Mouse (Mus musculus): Measurements from ENCODE around the gene Psmg4. TPM values are rescaled to one million over a fixed set of nuclear protein-coding genes. Genes with fewer than 3 reads are reported as not detected.

The Psmg4 gene
- polyA plus RNA-seq, 1 experiment, result 27.5 TPM

GRCm38 (mm10) chr13:34133326-34134071 lies 29.3 kb upstream of the Psmg4 start:
- TF ChIP-seq GATA1 (IDR thresholded peaks at IDR 0.05; ENCODE audit: low read length), result no peak

GRCm38 (mm10) chr13:34134276-34134675 lies 28.5 kb upstream of the Psmg4 start:
- no peak for TF ChIP-seq GATA1 (IDR thresholded peaks at IDR 0.05; ENCODE audit: low read length)

GRCm38 (mm10) chr13:34136605-34137004 lies 26.2 kb upstream of the Psmg4 start:
- TF ChIP-seq GATA1 (IDR thresholded peaks at IDR 0.05; ENCODE audit: low read length), result no peak

GRCm38 (mm10) chr13:34143389-34143788 lies 19.4 kb upstream of the Psmg4 start:
- TF ChIP-seq GATA1 (IDR thresholded peaks at IDR 0.05; ENCODE audit: low read length), result no peak

DNA sequence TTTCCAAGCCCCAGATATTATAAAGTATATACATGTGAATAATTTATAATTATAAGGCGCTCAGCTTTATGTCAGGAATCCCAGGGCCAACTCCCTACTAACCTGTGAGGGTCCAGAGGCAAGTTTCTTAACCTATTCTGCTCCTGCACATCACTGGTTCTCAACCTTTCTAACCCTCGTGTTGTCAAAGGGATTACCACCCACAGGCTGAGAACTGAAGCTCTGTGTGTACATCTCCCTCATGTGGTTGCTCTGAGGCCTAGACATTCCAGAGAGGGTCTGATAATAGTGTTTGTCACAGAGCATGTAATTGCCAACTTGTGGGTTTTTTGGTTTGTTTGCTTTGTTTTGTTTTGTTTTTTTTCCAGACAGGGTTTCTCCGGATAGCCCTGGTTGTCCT lies 15.8 kb upstream of the Psmg4 start:
- no peak for TF ChIP-seq GATA1 (IDR thresholded peaks at IDR 0.05; ENCODE audit: low read length)

- no peak for TF ChIP-seq GATA1 (IDR thresholded peaks at IDR 0.05; ENCODE audit: low read length)
Observed at GRCm38 (mm10) chr13:34148181-34148580, 14.6 kb upstream of the Psmg4 start.

DNA sequence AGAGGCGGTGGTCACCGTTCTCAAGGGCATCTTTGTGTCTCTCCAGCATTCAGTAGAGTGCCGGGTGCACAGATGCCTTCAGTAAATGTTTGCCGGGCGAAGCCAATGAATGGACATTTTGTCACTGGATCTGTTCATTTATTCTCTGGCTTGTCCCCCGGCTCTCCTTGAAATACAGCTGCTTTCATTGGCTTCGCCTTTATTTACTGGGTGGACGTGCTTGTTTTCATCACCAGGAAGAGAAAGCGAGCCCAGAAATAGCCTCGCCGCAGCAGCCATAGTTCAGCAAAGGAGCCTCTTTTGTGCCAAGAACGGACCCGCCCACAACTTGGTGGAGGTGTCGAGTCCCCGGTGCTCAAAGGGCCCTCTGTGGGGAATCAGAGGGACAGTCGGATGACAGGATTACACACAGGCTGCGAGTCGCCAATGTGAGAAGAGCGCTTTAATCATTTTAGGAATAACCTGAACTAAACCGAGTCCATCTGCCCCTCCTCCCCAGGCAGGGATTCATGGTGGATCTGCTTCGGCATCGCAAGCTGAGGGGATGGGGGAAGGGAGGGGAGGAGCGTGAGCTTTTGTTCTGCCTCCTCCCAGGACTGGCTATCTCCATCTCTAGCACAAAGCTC lies 13.9 kb upstream of the Psmg4 start:
- TF ChIP-seq GATA1 (IDR thresholded peaks at IDR 0.05; ENCODE audit: low read length), result no peak

- no peak for TF ChIP-seq GATA1 (IDR thresholded peaks at IDR 0.05; ENCODE audit: low read length)
Observed at GRCm38 (mm10) chr13:34149463-34150176, 13.1 kb upstream of the Psmg4 start.

GRCm38 (mm10) chr13:34150271-34151027 lies 12.3 kb upstream of the Psmg4 start:
- no peak for TF ChIP-seq GATA1 (IDR thresholded peaks at IDR 0.05; ENCODE audit: low read length)

DNA sequence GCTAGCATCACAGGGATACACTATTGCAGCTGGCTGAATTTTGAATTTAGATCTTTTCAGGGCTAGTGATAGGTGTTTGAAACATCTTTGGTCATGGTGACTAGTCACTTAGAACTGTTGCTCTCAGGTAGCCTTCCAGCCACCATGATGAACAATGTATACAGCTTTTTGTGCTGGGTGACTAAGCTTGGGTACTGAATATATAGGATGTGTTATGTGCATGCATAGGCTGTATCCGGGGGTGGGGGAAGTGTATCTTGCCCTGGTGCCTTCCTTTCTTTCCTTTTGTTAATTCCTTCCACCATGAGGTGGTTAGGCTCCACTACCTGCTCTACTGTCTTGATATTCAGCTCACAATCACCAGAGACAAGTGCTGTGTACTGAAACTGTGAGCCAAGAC lies 11.3 kb upstream of the Psmg4 start:
- no peak for TF ChIP-seq GATA1 (IDR thresholded peaks at IDR 0.05; ENCODE audit: low read length)

DNA sequence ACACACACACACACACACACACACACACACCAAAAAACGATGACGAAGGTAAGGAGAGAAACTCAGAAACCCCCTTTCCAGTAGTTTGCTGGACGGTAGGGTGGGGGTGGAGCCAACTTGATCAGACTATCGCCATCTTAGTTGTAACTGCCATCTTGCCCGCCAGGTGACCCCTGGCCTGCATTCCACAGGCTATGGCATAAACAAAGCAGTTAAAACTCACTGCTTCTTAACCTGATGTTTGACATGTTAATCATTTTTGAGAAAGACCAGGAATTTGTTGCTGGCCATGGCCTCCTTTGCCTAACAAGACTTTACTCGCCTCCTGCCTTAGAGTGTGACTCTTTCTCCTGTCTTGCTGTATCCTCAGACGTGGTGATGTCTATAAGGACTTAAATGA lies 10.1 kb upstream of the Psmg4 start:
- TF ChIP-seq GATA1 (IDR thresholded peaks at IDR 0.05; ENCODE audit: low read length), result no peak

GRCm38 (mm10) chr13:34153254-34154011 lies 9.3 kb upstream of the Psmg4 start:
- TF ChIP-seq GATA1 (IDR thresholded peaks at IDR 0.05; ENCODE audit: low read length), result no peak

- no peak for TF ChIP-seq GATA1 (IDR thresholded peaks at IDR 0.05; ENCODE audit: low read length)
Observed at GRCm38 (mm10) chr13:34154217-34154930, 8.4 kb upstream of the Psmg4 start.

- TF ChIP-seq GATA1 (IDR thresholded peaks at IDR 0.05; ENCODE audit: low read length), result no peak
Observed at GRCm38 (mm10) chr13:34154931-34155272, 7.9 kb upstream of the Psmg4 start.

Measured in G1E-ER4 (cell line).